ENCODE assay signal across 7 mouse cellular contexts in genomic region chr17:37203206-37203916, GRCm38 (mm10). TPM values are rescaled to one million over a fixed set of nuclear protein-coding genes. Genes with fewer than 3 reads are reported as not detected.
DNase-seq lines count a peak whose midpoint lies in the region; ATAC-seq and TF ChIP-seq lines count a peak whose summit lies in the region.

No protein-coding gene starts in this region.

- H3K27me3 ChIP-seq in intestine, embryonic 16.5 days (replicated peaks; ENCODE audit: control insufficient read depth, insufficient read depth, low read length) = no peaks in the 10 kb centered on the region
- H3K27me3 ChIP-seq in midbrain, embryonic 14.5 days (ENCODE audit: control insufficient read depth, insufficient read depth, low read length) = peaks cover 3% of the 10 kb centered on the region; the same call in 1 of the 2 replicates

- peak; percentile 85 for ATAC-seq in activated CD4-positive, CD25-positive, alpha-beta regulatory T cell, adult 4 months
- peak; percentile 84 for ATAC-seq in intestine, embryonic 16.5 days
- ATAC-seq in midbrain, embryonic 14.5 days (ENCODE audit: low FRiP score, low TSS enrichment) = peak; percentile 64; the same call in 1 of the 2 replicates

- DNase-seq in cerebellum, postnatal 36 days = peak; percentile 70 to 81
- DNase-seq in gastrocnemius, adult 2 months = peak; percentile 77
- DNase-seq in left cerebral cortex, postnatal 14 days (ENCODE audit: low spot score in 2 of 2) = peak; percentile 92 to 95
- peak; percentile 95 for DNase-seq in midbrain, embryonic 14.5 days
- peak; percentile 31 to 67 for DNase-seq in spleen, adult 18-20 months

- under 1% methylated on average over 4 of the region's 4 CpGs for WGBS in intestine, embryonic 16.5 days
- WGBS in midbrain, embryonic 14.5 days = 0% methylated on average over 4 of the region's 4 CpGs

- H3K4me1 ChIP-seq in intestine, embryonic 16.5 days (ENCODE audit: control insufficient read depth, insufficient read depth, low read length) = no peaks in the 10 kb centered on the region
- no peaks in the 10 kb centered on the region for H3K4me1 ChIP-seq in midbrain, embryonic 14.5 days (ENCODE audit: control insufficient read depth, insufficient read depth, low read length)

- no peaks in the 10 kb centered on the region for H3K9me3 ChIP-seq in intestine, embryonic 16.5 days (ENCODE audit: control insufficient read depth, low read length)
- no peaks in the 10 kb centered on the region for H3K9me3 ChIP-seq in midbrain, embryonic 14.5 days (ENCODE audit: control insufficient read depth, low read length)

- no peak overlapping the region for H3K4me2 ChIP-seq in intestine, embryonic 16.5 days (ENCODE audit: low read depth, low read length)
- H3K4me2 ChIP-seq in midbrain, embryonic 14.5 days (ENCODE audit: low read length) = no peak overlapping the region

- TF ChIP-seq CTCF in gastrocnemius, adult 2 months (IDR thresholded peaks at IDR 0.05) = no peak; the same call in 1 of the 2 replicates

- no peaks in the 10 kb centered on the region for H3K36me3 ChIP-seq in intestine, embryonic 16.5 days (ENCODE audit: control insufficient read depth, insufficient read depth, low read length)
- no peaks in the 10 kb centered on the region for H3K36me3 ChIP-seq in midbrain, embryonic 14.5 days (ENCODE audit: control insufficient read depth, insufficient read depth, low read length)

- intact Hi-C loops in gastrocnemius, adult 2 months (cut with DNase I) = loop anchor here (1.0 kb wide), 1 partner anchor 120 kb away; no protein-coding TSS in a partner anchor
- intact Hi-C loops in left cerebral cortex, postnatal 14 days (cut with DNase I) = loop anchor here (1.0 to 10.0 kb wide), 3 partner anchors 120 to 849 kb away; partner anchors contain the start of gene Trim40

- H3K9ac ChIP-seq in intestine, embryonic 16.5 days (ENCODE audit: low read depth, low read length) = no peak overlapping the region
- H3K9ac ChIP-seq in midbrain, embryonic 14.5 days (replicated peaks; ENCODE audit: low read length) = no peak overlapping the region

- H3K27ac ChIP-seq in gastrocnemius, adult 2 months = no peak overlapping the region
- no peak overlapping the region for H3K27ac ChIP-seq in intestine, embryonic 16.5 days (ENCODE audit: low read length)
- H3K27ac ChIP-seq in midbrain, embryonic 14.5 days (replicated peaks; ENCODE audit: low read depth, low read length) = no peak overlapping the region

- H3K4me3 ChIP-seq in gastrocnemius, adult 2 months = no peak overlapping the region
- H3K4me3 ChIP-seq in intestine, embryonic 16.5 days (ENCODE audit: low read length) = no peak overlapping the region
- no peak overlapping the region for H3K4me3 ChIP-seq in midbrain, embryonic 14.5 days (replicated peaks; ENCODE audit: low read depth, low read length)

RNA-seq across cellular contexts. Expression of gene Olfr94, which starts 2.6 kb away (rescaled TPM):
- not detected for polyA plus RNA-seq in activated CD4-positive, CD25-positive, alpha-beta regulatory T cell, adult 4 months (2017; shearing (Covaris generic))
- total RNA-seq in gastrocnemius, adult 2 months (2021) = not detected
- not detected in 2 replicates for polyA plus RNA-seq in intestine, embryonic 16.5 days (2015; fragmentation: Nextera tagmentation; extraction: Ambion mirVana)
- total RNA-seq in left cerebral cortex, postnatal 14 days (2021) = not detected
- not detected in 2 replicates for polyA plus RNA-seq in midbrain, embryonic 14.5 days (2014; fragmentation: Nextera tagmentation; extraction: Ambion mirVana)

RNA-seq across cellular contexts. Expression of gene Olfr95, which starts 9.6 kb away (rescaled TPM):
- not detected for polyA plus RNA-seq in activated CD4-positive, CD25-positive, alpha-beta regulatory T cell, adult 4 months (2017; shearing (Covaris generic))
- not detected for total RNA-seq in gastrocnemius, adult 2 months (2021)
- polyA plus RNA-seq in intestine, embryonic 16.5 days (2015; fragmentation: Nextera tagmentation; extraction: Ambion mirVana) = not detected in 2 replicates
- not detected for total RNA-seq in left cerebral cortex, postnatal 14 days (2021)
- not detected in 2 replicates for polyA plus RNA-seq in midbrain, embryonic 14.5 days (2014; fragmentation: Nextera tagmentation; extraction: Ambion mirVana)

RNA-seq across cellular contexts. Expression of gene Ubd, which starts 9.7 kb away (rescaled TPM):
- under 1 TPM in 1 of 2 experiments, not detected in 1; 0.75 TPM for polyA plus RNA-seq in activated CD4-positive, CD25-positive, alpha-beta regulatory T cell, adult 4 months (2017; shearing (Covaris generic))
- total RNA-seq in gastrocnemius, adult 2 months (2021) = not detected
- not detected in 2 replicates for polyA plus RNA-seq in intestine, embryonic 16.5 days (2015; fragmentation: Nextera tagmentation; extraction: Ambion mirVana)
- not detected for total RNA-seq in left cerebral cortex, postnatal 14 days (2021)
- polyA plus RNA-seq in midbrain, embryonic 14.5 days (2014; fragmentation: Nextera tagmentation; extraction: Ambion mirVana) = not detected in 2 replicates

RNA-seq across cellular contexts. Expression of gene Olfr96, which starts 16.6 kb away (rescaled TPM):
- not detected for polyA plus RNA-seq in activated CD4-positive, CD25-positive, alpha-beta regulatory T cell, adult 4 months (2017; shearing (Covaris generic))
- total RNA-seq in gastrocnemius, adult 2 months (2021) = not detected
- not detected in 2 replicates for polyA plus RNA-seq in intestine, embryonic 16.5 days (2015; fragmentation: Nextera tagmentation; extraction: Ambion mirVana)
- not detected for total RNA-seq in left cerebral cortex, postnatal 14 days (2021)
- not detected in 2 replicates for polyA plus RNA-seq in midbrain, embryonic 14.5 days (2014; fragmentation: Nextera tagmentation; extraction: Ambion mirVana)

RNA-seq across cellular contexts. Expression of gene Olfr97, which starts 33.8 kb away (rescaled TPM):
- polyA plus RNA-seq in activated CD4-positive, CD25-positive, alpha-beta regulatory T cell, adult 4 months (2017; shearing (Covaris generic)) = not detected
- total RNA-seq in gastrocnemius, adult 2 months (2021) = not detected
- not detected in 2 replicates for polyA plus RNA-seq in intestine, embryonic 16.5 days (2015; fragmentation: Nextera tagmentation; extraction: Ambion mirVana)
- total RNA-seq in left cerebral cortex, postnatal 14 days (2021) = not detected
- polyA plus RNA-seq in midbrain, embryonic 14.5 days (2014; fragmentation: Nextera tagmentation; extraction: Ambion mirVana) = not detected in 2 replicates
